Mouse (Mus musculus): Measurements from ENCODE around the gene D1Ertd622e.

DNA sequence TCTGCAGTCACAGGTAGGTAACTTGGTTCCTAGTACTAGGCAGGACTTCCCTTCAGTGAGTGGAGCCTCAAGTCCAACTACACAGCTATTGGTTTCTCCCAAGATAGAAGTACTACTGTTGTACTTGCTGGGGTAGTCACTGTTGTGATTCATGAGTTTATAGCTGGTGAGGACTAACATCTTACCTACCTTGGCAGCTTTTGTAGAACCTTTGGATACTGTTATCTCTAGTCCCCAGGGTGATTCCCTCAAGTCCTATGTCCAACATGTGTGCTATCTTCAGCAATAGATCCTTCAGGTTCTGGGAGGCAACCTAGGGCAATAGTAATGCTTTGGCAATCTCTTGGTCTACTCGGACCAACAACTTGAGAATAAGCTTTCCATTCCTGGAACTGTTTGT is 42.8 kb upstream of the D1Ertd622e start:
- TF ChIP-seq CTCF (IDR thresholded peaks at IDR 0.05), result no peak
- TF ChIP-seq EP300 (IDR thresholded peaks at IDR 0.05), result no peak

Measured in lung, postnatal 0 days (tissue).